Mouse (Mus musculus) NIH3T3 (cell line): ENCODE data around the gene Sav1.

ENCODE experiments used
- DNase-seq: peaks from one replicate; pipeline ENCODE4 v3.0.0-alpha.2; 2012; ENCODE audit warnings: low read depth

The Sav1 gene

DNA sequence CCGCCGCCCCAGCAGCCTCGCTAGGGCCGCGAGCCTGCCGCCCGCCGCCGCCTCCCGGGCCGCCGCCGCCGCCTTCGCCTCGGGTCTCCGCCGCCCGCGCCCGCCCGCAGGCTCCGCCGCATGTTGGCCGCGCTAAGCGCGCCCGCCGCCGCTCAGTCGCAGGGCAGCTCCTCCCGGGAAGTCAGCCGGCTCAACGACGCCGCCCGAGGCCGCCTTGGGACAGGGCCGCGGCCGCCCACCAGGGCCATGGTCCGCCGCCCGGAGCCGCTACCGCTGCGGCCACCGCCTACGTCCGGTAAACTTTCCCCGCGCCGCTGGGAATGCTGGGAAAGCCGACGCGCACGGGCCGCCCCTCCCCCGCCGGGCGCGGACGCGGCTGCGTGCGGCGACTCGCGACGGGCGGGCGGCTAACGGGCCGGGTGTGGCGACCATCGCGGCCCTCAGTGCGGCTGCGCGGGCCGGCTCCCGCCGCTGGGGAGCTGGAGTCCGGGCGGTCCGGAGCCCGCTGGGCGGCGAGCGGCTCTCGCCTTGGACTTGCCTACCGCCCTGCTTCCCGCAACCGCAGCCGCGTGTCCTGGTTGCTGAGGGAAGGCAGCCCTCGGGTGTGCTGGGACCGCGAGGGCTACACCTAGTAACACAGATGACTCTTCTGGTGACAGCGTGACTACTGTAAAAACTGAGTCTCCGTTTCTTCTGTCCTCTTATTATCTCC lies at the start of gene Sav1:
TSS of gene Sav1 (minus strand) at position 217 of the 712 bp plus-strand sequence.
- DNase-seq = peak; percentile 94

DNA sequence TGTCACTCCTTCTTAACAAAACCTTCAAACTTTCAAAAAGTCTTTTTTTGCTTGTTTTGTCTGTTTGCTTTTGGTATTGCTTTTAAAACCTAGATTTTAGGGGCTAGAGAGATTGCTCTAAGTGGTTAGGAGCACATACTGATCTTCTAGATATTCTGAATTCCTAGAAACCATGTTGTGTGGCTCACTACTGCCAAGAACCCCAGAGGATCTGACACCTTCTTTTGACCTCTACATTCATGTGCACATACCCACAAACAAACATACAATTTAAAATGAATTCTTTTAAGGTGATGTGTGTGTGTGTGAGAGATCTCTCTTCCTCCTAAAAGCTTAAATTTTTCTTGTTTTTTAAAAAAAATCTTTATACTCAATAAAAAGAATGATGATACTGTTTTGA lies 39.4 kb upstream of the Sav1 start:
- DNase-seq = peak; percentile 21

DNA sequence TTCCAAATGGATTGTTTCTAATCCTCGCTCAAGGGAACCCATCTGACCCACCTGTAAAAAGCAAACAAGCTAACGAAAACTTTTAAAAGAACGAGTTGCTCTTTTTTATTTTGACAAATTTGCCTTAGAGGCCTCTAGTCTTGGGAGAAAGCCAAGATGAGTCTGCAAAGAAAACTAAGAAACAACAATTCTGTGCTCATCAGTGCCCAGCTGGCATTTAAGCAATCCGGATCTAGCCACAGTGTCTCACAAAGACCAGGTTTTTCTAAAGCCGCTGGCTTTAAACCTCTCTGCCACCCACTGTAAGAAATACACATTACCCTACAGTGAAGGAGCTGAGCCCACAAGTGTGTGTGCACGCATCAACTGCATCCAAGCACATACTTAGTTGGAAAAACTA lies 38.6 kb upstream of the Sav1 start:
- no peak for DNase-seq

DNA sequence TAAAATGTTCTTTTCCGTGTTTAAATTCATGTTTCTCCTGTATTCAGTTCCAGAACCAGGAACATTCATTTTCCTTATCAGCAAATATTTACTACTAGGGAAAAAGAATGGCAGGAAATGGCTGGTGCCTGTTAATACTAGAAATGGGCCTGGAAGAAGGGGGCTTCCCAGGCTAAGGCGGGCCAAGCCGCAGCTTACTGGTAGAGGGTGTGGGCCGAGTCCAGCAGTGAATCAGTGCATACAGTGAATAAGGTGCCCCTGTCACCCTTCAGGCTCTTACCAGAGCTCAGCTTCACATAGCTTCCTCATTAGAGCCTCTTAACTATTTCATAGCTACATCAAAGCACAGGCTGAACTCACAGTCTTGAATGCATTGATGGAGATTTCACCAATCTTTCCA lies 36.8 kb upstream of the Sav1 start:
- DNase-seq = no peak

DNA sequence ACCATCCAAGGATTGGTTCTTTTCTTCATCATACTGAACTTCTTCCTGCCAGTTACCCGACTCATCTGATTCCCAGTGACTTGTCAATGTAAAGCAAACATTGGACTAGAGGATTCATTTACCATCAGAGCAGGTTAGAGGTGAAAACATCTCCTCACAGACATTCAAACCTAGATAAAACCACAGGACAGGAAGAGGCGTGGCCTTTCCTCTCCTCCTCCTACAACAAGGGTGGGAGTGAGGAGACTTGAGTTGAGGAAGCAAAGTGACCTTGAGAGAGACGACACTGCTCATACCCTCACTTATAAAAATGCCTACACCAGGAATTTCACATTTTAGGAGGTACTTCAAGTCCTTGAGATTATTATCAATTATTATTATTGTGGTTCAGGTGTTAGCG lies 31.4 kb upstream of the Sav1 start:
- no peak for DNase-seq

DNA sequence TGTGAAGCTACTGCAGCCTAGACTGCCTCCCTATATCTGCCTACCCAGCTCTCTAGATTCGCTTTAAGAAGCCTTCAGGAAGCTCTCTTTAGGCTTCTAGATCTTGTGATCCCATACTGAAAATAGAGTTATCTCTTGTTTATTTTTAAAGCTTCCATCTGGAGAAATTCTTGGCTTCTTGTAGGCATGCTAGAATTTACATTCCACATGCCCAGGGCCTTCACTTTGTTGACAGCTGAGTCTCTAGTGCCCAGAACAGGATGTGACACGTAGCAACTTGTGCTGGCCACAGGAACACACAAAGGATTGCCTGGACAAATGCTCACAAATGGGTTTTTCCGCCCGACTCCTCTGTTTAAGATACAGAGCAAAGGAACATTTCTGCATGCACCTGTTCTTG lies 29.1 kb upstream of the Sav1 start:
- DNase-seq = no peak

DNA sequence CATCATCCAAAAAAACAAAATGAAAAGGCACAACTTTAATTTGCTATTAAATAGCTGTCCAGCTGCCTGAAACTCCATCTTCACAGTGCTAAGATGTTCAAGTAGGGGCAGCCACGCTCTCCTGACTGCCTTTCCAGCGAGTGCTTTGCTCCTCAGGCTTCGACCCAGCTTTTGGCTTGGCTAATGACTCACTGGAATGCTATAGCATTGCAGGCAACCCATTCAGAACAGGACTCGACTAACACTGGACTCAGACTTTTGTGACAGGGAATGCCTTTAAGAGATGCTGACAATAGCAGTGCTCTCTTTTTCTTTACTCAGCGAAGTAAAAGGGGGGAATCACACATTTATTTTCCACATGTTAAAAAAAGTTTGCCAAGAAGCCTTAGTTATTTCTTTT lies 24.9 kb upstream of the Sav1 start:
- peak; percentile 74 for DNase-seq

DNA sequence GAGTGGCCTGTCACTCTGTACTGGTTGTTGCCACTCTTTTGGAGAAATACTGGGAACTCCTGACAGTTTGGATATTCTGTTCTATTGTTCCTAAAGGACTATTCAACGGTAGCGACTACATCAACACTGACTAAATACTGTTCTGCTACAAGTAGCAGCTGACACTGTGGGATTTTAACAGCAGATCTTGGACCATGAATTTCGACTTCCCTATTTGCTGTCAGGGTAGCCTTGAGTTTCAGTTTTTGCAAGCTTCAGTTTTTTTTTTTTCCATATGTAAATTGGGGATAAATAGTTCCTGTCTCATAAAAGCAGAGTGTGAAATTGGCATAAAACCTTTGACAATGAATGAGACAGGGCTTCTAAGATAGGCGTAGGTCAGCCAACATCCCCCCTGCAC lies 23.6 kb upstream of the Sav1 start:
- no peak for DNase-seq

DNA sequence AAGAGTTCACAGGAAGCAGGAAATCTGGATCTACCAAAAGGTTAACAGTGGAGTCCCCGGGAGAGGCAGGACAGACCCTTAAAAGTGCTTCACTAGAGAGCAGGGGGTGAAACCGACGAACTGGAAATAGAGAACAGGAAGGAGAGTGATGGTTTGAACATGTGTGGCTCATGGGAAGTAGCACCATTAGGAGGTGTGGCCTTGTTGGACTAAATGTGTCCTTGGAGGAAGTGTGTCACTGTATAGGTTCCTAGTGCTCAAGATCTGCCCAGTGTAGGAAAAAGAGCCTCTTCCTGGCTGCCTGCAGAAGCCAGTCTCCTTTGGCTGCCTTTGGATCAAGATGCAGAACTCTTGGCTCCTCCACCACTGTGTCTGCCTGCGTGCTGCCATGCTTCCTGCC lies 18.3 kb upstream of the Sav1 start:
- no peak for DNase-seq

DNA sequence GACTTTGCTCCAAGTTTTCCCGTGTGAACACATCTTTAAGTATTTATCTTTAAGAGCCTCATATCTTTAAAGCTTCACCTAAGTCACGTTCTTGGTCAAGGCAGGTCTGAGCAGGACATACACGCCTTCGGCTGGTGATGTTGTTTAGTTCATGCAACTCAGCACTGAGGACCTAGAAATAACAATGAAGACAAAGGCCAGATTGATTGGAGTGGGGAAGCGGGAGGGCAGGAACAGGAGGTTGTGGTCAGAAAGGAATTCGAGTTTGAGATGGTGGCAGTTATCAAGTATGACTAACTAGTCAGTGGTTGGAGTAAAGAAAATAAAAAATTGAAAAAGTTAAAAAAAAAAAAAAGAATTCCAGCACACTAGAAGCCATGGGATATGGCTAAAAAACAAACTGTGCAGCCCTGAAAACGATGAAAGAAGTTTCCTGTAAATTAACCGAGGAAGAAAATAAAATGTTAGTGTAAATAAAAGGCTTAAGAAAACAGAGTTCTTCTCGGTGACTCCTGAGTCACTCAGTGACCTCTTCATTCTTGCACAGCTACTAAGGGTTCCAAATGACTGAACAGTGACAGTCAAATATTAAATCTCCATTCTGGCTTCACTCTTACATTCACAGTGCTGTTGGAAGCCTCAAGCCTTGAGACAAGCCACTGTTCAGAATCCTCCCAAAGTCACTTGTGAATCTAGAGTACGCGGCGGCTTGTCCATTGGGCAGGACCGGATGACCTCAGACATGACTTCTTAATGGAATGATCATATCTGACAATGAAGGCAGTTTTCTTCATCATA lies 11.6 kb upstream of the Sav1 start:
- DNase-seq = peak; percentile 76

DNA sequence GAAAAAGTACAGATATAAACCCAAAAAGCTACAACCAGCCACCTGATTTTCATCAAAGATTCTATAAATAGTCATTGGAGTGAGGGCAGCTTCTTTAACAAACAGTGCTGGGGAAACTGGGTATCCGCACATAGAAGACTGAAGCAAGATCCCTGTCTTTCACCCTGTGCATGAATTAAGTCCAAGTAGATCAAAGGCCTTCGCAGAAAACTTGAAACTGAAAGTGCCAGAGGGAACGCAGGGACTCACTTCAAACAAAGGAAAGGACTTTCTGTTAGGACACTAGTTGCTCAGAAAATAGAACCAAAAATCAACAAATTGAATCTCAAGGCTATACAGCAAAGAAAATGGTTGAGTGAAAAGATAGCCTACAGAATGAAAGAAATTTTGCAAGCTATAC lies 8.6 kb upstream of the Sav1 start:
- no peak for DNase-seq

DNA sequence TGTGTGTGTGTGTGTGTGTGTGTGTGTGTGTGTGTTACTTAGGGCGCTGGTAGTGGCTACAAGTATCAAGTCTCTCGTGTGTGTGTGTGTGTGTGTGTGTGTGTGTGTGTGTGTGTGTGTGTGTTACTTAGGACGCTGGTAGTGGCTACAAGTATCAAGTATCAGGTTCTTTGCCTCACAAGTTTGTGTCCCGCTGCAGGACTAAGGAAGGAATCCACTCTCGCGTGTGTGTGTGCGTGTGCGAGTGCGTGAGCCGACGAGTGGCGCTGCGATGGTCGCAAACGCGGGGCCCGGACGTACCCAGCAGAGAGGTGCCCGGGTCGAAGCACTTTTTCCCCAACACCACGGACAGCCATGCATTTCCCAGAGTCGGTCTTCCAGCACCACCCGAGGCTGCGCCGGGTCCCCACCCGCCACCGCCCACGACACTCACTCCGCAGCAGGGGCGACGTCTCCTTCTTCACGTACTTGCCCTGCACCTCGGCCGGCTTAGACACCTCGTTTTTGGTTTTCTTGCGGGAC lies 500 bp downstream of the Sav1 start:
- DNase-seq = peak; percentile 59

DNA sequence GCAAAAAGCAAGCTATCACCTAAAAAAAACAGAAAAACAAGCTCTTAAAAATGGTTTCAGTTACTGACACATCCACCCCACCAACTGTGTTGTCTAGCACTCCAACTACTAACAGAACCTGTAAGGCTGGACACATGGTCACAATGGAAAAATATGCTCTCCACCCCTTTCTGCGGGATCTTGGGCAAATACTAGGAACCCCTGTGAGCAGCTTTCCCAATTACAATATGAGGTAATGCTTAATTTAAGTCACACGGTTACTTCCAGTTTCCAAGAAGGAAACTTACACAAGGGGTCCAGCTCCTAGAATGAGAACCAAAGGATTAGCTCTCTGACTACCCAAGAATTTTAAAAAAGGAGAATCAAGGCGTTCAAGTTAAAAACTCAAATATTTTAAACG lies 1.3 kb downstream of the Sav1 start:
- peak; percentile 67 for DNase-seq

DNA sequence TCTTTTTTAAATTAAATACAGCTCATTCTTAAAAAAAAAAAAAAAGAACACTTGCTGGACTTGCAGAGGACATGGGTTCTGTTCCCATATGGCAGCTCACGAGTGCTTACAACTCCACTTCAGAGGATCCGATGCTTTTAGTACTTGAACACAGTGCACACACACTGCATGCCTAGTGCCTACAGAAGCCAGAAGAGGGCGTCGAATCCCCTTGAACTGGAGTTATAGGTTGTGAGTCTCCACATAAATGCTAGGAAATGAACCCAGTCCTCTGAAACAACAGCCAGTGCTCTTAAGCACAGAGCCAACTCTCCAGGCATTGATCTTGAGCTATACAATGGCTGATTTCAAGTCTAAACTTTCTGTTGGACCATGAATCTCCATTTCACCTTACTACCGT lies 3.9 kb downstream of the Sav1 start:
- DNase-seq = peak; percentile 41

DNA sequence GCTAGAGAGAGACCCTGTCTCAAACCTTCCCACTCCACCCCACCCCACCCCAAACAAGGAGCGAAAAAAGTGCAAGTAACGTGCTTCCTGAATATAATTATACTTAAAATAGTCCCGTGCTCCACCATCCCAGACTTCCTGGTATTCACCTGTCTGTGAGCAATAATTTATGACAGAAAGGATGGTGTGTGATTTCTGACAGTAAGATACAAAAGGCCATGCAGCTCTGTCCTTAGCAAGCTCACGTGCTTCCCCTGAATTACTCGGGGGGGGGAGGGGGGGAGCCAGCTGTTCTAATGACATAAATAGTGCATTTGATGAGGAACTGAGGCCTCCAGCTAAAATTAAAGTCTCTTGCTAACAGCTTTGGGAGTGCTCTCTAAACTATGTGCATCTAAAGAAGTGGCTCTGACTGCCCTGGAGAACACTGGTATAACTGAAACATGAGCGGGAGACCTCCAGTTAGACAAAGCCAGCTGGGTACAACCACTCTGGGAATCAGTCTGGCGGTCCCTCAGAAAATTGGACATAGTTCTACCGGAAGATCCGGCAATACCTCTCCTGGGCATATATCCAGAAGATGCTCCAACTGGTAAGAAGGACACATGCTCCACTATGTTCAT lies 9.3 kb downstream of the Sav1 start:
- DNase-seq = no peak

DNA sequence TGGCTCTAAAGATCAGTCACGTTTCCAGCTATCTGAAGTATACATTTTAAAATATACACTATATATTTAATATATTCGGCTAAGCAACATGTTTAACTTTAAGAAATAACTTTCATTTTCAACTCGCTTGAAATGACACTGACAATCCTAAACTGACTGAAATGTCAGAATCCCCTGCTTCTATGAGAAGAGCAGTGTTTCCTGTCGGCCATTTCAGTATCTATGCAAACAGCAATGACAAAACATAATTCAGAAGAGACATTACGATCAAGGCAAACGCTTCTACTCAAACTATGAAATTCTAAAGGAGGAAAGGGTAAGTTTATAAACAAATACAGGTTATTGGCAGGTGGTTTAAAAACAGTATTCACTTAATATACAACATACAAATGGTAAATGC lies 10.1 kb downstream of the Sav1 start:
- no peak for DNase-seq

DNA sequence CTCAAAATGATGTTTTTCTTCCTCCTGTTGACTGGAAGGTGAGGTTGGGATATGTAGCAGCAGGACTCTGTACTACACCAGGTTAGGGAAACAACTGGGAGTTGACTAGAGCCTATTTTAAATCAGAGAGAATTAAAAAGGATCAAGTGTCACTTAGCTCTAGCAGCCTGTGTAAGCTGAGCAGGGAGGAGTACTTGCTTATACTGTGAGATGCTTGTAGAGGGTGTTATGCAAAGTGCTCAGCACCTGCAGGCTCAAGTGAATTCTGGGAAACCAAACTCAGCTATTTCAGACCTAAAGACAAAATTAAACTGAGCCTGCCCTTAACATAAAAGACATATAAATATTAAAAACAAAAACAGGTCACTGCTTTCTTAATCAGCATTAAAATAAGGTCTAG lies 13.1 kb downstream of the Sav1 start:
- DNase-seq = no peak

DNA sequence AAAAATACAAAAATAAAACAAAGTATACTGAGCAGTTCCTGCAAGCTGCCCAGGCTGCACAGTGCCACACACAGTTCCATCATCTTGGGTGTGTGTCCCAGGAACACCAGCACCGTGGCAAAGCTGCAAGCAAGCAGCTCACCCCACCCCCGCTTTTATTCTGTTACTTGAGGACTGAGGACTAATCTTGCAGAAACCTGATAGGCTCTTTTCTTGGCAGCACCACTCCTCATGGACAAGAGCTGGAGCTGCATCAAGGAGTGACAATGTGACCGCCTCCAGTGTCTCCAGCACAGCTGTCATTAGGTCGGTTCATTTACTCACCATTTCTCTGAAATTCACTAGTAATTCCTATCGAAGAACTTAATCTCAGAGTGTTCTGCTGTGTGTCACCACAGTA lies 18.6 kb downstream of the Sav1 start:
- DNase-seq = no peak

DNA sequence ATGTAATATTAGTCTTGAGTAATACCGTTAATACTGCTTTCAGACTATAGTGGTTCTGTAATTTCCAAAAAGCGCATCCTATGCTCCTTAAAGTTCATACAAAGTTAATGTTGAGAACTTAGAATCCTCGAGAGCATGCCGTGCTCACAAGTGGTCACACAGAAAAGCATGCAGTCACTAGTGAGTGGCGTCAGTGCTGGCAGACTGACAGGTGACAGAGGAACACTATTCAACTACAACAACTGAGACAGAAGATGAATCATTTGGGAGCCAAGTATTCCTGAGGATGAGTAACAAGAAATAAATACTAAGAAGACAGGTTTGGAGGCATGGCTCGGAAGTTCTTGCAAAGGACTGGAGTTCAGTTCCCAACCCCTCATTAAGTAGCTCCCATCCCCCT lies 19.7 kb downstream of the Sav1 start:
- DNase-seq = no peak

DNA sequence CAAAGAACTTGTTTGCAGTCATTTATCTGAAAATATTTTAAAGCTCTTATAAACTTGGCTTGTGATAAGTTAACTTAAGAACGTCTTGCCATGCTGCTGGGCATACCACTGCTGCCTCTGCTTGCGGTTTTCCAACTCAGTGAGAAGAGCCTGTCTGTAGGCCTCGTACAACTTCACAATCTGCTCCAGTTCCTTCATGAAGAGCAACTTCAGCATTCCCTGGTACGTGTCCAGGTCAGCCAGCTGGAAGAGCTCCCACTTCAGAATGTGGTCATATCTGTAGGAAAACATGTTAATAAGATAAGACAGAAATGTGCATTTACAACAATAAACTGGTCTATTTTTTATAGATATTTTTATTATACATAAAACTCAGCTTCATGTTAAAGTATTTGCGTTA lies 20.7 kb downstream of the Sav1 start:
- DNase-seq = peak; percentile 13

DNA sequence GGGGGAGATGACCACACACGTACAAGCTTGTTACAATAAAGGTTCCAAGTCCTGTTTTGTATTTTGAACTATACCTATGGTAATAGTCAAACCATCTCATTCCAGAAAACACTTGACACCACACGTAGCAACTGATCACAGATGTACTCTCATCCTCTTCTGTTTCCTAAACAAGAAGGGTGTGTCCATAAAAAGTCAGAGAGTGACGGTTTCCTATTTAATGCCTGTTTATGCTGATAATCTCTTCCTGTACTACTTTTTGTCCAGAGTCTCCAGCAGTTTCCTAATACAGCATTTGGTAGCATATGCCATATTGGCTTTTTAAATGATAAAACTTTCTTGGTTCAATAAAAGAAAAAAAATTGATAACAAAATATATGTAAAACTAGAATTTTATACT lies 21.2 kb downstream of the Sav1 start:
- no peak for DNase-seq

DNA sequence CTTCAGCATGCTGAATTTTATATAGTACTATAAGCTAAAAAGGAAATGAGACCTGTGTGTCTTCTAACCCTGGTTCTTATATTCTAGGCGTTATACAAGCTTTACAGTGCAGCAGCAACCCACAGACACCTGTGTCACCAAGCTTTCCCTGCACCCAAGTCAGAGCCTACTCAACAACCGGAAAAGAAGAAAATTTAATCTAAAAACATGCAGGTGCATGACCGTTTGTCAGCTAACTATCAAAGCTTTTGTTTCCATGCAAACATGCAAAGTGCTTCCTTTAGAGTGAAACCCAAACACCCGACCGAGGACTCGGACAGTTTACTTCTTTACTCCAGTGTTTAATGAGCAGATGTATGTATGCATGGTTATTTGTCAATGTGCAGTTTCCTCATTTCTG lies 23.7 kb downstream of the Sav1 start:
- no peak for DNase-seq

DNA sequence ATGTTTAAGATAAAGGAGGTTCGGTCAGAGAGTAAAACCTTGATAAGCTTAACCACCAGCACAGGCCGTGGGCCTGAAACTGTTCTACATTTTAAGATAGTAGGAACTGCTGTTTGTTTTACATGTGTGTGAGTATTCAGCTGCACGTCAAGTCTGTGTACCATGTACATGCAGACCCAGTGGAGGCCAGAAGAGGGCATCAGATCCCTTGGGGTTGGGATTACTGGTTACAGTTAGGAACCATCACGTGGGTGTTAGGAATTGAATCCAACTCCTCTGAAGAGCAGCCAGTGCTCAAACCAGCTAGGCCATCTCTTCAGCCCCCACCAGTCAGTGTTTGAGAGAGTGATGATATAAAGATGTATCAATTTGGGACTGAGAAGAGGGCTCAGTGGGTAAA lies 24.3 kb downstream of the Sav1 start:
- peak; percentile 73 for DNase-seq
